Mouse (Mus musculus) myocyte (in vitro differentiated cells): ENCODE results near the gene Ccdc97.

Source experiments
- CEBPB ChIP-seq: IDR thresholded peaks from 2 replicates; pipeline ENCODE4 v1.6.1; 2011; ENCODE audit warnings: mild to moderate bottlenecking, moderate library complexity; ENCODE audit not compliant: poor library complexity, insufficient read depth, severe bottlenecking
- MYOD1 ChIP-seq, 3 experiments: IDR thresholded peaks; one replicate each; pipeline ENCODE4 v1.6.1; 2011; ENCODE audit warnings: control low read depth in 2 of 3, low read depth in 2 of 3, mild to moderate bottlenecking in 2 of 3, moderate library complexity in 1 of 3; ENCODE audit not compliant: insufficient read length in 2 of 3, control insufficient read depth in 1 of 3
- MYOG ChIP-seq, 3 experiments: IDR thresholded peaks; one replicate each; pipeline ENCODE4 v1.6.1; 2011; ENCODE audit warnings: control low read depth in 2 of 3, low read depth in 2 of 3, mild to moderate bottlenecking in 2 of 3; ENCODE audit not compliant: insufficient read length in 2 of 3, control insufficient read depth in 1 of 3, insufficient read depth in 1 of 3
- POLR2A ChIP-seq: IDR thresholded peaks from one replicate; pipeline ENCODE4 v1.6.1; 2011; ENCODE audit warnings: low read depth, mild to moderate bottlenecking, control low read depth, moderate library complexity; ENCODE audit not compliant: insufficient read length
- USF1 ChIP-seq: IDR thresholded peaks from one replicate; pipeline ENCODE4 v1.6.1; 2011; ENCODE audit warnings: low read depth, mild to moderate bottlenecking, control low read depth, moderate library complexity

GRCm38 (mm10) chr7:25671686-25672085 lies 47.2 kb downstream of the Ccdc97 start:
- TF ChIP-seq MYOD1 (IDR thresholded peaks at IDR 0.05; ENCODE audit: control insufficient read depth in 1 of 3, insufficient read length in 2 of 3, low read depth in 2 of 3) (no peak), CEBPB (no peak), POLR2A (no peak), MYOG (IDR thresholded peaks at IDR 0.05; ENCODE audit: control insufficient read depth in 1 of 3, insufficient read depth in 1 of 3, insufficient read length in 2 of 3, low read depth in 2 of 3) (no peak), USF1 (no peak)
